Mouse (Mus musculus): ENCODE data around the gene Spop. TPM values are rescaled to one million over a fixed set of nuclear protein-coding genes. Genes with fewer than 3 reads are reported as not detected.

The Spop gene
- total RNA-seq, 1 experiment from 2014 or later, result 144 TPM

DNA sequence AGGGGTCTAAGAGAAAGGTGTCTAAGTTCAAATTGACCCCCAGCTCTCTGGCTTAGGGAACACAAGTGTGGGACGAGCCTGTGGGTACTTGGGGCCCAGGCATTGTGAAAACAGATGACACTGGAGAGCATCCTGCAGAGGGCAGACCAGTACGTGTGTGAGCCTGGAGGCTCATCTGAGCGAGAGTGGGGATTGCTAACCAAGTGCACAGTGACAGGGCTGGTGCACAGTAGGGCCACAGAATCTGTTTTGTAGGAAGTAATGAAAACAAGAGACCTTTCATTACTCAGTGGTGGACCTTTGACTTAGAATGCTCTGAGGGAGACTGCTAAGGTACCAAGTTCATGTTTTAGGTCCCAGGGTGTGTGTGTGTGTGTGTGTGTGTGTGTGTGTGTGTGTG lies 106.1 kb downstream of the Spop start:
- DNase-seq, result no peak

DNA sequence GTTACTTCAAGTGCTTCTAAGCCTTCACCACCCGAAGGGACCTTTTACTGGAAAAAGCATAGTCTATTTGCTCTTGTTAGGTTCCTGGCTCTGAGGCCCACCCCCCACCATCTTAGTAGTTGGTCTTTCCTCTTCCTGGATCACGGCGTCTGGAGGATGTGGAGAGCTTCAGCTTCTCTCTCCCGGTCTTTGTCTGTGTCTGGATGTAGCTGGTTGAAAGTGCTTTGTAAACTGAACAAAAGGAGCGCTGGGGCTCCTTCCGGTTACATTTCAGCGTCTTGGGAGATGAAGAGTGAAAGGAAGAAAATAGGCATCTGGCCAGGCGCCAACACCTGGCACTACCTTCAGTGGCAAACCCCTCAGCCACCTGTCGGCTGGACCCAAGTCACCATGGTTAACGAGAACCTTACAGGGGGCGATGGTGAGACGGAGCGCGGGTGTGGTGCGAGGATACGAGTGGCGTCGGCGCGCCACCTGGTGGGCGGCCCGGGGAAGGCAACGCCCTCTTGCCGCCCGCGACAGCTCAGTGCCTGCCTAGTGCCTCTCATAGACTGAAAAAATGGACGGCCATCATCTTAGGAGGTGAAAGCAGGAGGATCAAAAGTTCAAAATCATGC lies 106.7 kb downstream of the Spop start:
- peak; percentile 89 for DNase-seq

DNA sequence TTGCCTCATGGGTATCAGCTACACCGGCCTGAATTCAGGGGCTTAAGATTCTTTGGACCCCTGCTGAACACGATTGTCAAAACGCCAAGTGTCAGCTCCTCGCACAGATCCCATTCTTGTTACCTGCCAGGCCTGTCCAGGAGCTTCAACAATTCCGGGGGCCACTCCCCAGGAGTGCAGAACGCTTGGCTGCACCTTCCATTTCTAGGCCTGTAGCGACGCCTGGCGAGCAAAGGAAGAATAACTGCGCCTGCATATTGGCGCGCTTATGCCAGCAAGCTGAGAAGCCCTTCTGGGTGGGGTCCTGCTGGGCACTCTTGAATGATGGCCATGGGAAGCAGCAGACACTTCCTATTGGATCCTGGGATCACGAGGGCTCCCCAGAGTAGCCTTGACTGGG lies 107.7 kb downstream of the Spop start:
- peak; percentile 76 for DNase-seq

- DNase-seq, result no peak
Measured at GRCm38 (mm10) chr11:95527307-95527706, 113.4 kb downstream of the Spop start.

- no peak for DNase-seq
Measured at GRCm38 (mm10) chr11:95528231-95528630, 114.4 kb downstream of the Spop start.

- DNase-seq, result no peak
Measured at GRCm38 (mm10) chr11:95532353-95533072, 118.6 kb downstream of the Spop start.

- DNase-seq, result peak; percentile 97
Measured at GRCm38 (mm10) chr11:95533484-95534160, 119.7 kb downstream of the Spop start.

DNA sequence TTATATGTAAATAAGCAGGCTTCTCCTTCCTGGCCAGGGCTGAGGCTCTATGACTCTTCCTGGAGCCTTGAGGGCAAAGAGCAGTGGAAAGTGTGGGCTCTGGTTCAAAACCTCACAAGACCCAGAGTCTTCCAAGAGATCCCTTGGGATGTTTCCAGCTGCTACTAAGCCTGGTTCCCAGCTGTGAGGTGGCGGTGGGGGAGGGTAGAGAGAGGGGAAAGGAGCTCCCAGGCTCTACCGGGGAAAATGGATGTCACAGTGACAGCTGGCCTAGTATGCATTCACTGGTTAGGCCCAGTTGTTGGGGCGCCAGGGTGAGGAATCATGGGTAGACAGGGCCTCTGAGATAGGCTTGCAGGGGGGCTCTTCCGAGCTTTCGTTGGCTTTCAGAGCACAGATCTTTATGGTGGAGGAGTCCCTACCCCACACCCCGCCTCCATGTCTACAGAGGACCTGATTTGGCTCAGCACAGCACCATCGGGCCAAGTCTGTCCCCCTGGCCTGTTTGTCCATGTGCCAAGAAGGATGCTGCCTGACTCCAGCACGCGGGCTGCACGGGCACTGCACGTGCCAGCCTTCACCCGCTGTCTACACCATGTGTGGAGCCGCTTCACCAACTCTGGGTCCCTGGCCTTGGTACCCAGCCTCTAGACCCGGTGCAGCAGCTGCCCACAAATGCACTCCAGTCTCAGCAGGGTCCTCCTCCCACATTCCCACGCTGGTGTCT lies 124.7 kb downstream of the Spop start:
- DNase-seq, result no peak

DNA sequence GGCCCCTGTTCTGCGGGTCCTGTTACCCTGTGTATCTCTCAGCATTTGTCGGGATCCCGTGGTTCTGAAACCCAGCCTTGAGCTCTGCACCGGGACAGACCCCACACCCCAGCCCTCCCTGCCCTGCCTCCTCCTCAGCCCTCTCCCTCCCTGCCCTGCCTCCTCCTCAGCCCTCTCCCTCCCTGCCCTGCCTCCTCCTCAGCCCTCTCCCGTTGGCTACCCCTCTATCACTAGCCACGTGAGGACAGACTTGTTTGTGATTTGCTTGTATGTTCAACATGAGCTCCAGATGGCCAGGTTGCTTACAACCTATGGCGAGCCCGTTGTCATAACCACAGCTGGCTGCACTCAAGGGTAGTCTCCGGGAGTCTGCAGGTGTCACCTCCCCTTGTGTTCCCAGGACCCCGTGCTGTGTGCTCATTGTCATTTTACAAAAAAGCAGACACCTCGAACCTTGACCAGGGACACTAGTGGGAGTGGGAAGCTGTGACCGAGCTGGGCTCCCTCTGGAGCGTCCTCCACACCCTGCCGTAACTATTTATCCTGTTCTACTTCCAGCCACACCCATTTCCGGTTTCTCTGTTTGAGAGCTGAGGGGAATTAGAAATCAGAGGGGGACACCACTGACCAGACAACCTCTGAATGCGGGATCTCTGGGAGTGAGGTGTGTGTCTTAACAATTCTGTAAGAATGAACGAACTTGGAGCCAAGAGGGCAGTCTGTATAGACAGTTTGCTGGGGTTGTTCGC lies 126.9 kb downstream of the Spop start:
- DNase-seq, result no peak

Other genes with a start within 250 kb of the Spop start
- gene Tac4, start 152.6 kb upstream of the Spop start, total RNA-seq (2021), result not detected in 2 replicates
- 51.7 and 58.0 TPM in 2 replicates for gene Kat7, start 103.8 kb upstream of the Spop start, total RNA-seq (2021)
- gene Fam117a, start 77.1 kb upstream of the Spop start, total RNA-seq (2021), result 13.7 and 13.8 TPM in 2 replicates
- 51.8 and 53.9 TPM in 2 replicates for gene Slc35b1, start 29.4 kb upstream of the Spop start, total RNA-seq (2021)
- 2.0 and 2.9 TPM in 2 replicates for gene Nxph3, start 100.5 kb downstream of the Spop start, total RNA-seq (2021)
- gene Ngfr, start 173.7 kb downstream of the Spop start, total RNA-seq (2021), result 1.7 and 3.3 TPM in 2 replicates

All from adrenal gland, postnatal 25 days (tissue).